Mouse (Mus musculus): ENCODE measurements around the gene Rapgef4.

Rapgef4 gene

DNA sequence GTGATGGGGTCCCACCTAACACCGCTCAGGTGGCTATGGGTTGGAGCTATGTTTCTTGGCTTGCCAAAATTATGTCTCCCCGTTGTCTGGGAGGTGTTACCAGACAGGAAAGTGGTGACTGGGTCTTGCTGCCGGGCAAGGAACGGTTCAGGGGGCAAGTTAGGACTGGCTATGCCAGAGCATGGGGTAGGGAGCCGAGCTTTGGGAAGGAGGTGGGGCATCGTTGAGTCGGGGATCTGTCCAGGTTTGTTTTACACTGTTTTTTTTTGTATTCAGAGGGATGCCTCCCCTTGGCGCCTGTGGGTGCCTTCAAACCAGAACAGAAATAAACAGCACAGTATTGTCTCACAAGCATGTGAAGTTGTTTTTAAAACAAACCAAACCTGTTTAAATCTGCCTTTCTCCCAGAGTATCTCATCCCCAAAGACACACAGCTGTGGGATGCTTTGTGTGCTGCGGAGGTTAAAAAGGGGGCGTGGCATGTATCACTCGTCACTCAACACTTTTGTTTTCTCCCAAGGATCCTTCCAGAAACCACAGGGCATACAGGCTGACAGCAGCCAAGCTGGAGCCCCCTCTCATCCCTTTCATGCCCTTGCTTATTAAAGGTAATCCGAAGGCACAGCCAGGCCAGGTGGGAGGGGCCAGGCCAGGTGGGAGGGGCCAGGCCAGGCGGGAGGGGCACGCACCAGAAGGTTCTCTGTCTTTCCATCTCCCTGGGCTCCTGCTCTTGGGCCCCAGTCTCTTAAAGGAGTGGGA lies 260.9 kb downstream of the Rapgef4 start:
- no peak for DNase-seq

DNA sequence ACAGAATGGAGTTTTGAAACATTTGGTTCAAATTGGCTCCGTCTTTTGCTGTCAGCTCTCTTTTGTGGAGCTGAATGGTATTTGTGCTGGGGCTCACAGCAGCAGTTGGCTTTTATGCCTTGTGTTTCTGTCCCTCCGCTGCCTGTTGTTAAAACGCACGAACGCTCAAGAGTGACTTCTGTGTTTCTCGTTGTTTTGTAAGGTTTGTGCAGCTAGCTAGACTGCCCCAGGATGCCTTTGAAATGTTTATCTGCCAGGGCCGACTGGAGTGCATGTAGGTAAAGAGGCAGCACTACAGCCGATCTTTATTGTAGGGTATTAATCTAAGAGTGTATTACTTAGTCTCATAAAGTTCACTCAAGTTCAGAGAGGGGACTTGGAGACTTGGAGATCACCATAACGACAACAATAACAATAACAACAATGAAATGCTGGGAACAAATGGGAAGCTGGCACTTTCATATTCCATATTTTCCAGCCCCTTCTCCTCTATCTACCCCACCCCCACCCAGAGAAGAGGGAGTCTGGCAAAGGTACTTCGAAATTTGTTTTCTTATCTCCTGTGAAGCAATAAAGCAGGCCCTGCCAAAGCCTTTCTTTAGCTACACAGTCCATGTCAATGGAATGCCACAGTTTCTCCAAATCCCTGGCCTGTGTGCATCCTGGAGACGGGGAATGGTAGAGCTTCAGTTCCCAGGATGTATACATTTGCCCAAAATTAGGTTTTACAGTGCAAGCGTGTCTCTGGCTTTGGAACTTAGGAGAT lies 262.1 kb downstream of the Rapgef4 start:
- no peak for DNase-seq

DNA sequence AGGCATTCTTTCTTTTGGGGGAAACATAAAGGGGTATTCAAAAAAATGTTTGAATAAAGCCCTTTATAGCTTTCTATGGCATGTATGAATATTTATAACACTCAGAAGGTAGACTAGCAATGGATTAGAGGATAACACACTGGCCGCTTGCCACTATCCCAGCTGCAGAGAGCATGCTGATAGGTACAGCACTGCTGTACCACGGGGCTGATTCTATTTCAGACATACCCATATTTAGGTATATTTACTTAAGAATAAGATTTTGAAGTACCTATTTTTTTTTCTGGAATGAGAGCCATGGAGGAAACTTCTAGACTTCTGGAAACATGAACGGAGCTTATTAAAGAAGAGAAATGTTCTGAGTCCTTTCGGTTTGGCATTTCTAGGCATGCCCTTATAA lies 264.6 kb downstream of the Rapgef4 start:
- DNase-seq: no peak

DNA sequence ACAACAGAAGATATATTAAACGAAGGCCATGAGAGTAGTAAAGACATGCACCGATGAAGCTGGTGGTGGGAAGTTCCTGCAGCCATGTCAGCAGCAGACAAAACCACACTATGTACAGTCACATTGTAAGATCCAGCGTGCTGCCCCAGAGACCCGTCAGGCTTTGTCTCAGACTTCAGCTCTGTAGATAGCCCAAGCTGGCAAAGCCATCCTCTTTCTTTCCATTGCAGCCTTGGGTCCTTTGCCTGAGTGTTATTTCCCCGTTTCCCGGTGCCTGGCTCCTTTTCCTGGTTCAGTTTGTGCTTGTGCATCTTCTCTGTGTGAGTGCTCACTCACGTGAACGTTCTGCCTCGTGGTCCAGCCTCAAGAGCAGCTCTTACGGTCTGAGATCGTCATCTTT lies 265.3 kb downstream of the Rapgef4 start:
- no peak for DNase-seq

DNA sequence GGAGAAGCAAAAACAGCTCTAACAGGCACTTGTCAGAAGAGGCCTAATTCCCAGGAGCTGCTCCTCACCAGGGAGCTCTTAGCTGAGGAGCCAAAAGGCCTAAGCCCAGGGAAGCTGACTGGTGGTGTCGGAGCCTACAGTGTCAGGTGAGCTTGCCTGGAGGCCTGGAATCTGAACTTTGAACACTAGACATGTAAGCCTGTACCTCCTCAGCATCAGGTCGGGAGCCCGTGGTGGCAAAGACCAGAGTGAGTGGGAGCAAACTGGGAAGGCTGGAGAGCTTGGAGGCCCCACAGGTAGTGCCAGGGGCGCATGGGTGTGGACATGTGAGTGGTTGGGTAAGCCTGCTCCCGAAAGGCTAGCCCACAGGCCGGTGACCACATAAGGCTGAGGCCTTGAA lies 266.8 kb downstream of the Rapgef4 start:
- no peak for DNase-seq

DNA sequence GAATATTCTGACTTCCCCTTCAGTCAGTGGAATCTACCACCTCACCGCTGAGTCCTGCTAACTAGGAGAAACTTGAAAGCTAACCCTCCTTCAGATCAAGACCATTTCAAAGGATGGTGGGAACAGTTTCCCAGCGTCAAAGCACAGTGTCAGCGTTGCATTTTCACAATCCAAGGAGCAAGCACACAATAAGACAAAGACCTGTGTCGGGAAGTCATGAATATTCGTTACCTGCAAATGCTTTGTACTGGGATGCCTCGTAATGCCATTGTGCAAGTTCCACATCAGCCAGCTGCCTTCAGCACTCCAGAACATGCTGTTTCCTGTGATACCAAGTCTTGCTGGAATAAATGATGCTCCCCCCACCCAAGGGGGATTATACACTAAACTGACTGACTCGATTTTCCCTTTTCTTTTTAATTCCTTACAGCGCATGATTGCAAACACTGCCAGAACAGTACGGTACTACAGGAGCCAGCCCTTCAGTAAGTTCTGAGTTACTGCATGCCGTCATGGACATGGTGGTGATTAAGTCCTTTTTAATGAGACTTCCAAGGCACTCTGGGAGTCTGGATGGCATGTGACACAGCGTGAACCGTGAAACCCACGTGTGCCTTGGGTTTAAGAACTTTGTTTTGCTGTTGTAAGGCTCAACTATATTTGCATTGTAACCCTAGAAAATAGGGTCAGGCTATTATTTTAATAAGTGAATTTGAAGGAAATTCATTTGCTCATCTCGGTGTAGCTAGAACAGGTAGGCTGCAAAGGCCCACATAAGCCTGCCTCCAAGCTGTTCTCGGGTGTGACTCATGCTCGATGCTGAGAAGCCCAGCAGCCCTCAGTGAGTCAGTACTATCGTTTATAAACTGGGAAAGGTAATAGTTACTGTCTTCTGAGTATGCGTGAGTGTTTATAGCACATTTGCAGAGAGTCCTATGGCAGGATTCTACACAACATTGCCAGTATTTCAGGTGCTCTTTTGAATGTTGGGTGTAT lies 271.8 kb downstream of the Rapgef4 start:
- DNase-seq: no peak

DNA sequence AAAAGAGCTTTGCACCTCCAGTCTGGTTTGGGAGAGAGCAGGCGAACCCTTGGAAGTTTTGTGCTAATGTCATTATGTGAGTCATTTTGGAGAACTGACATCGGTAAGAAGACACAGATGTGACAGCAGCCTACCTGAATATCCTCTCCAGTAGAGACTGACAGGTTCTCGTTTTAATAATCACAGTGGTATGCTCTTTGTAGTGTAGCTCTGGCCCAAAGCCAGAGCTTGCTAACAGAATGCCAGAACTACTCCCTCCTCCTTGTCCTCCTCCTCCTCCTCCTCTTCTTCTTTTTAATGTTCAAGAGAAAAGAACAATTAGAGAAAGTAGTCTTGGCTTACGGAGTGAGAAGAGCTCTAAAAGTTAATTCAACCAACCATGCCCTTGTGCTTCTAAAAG lies 272.8 kb downstream of the Rapgef4 start:
- no peak for DNase-seq

DNA sequence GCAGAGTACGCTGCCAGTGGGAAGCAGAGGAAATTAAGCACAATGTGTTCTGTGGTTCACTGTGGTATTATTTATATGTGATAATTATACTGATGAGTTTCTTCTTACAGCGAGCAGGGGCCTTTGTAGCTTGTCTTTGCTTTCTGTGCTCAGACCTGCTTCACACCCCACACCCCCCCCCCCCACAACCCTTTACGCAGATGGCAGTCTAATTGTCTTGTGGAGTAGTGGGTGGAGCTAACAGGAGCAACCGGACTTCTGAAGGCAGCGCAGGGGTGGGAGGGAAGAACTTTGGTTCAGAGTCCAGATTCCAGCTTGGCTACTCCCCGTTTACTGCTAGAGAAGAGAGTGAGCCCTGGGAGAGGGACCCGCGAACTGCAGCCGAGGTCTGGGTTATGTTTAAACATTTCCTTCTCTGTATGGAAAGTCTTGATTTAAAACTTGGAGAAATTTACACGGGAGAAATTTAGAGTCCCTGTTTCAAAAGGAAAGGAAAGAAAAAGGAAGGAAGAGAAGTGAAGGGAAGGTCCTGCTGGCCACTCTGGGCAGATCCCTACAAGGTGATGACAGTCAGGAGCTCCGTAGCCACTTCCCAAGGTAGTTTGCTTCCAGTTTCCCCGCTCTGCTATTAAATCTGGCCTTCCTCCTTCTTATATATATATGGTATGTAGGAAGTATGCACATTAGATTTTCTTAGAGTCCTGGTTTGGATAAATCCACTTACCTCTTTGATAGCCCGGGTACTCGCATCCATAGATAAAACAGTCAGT lies 274.0 kb downstream of the Rapgef4 start:
- no peak for DNase-seq

DNA sequence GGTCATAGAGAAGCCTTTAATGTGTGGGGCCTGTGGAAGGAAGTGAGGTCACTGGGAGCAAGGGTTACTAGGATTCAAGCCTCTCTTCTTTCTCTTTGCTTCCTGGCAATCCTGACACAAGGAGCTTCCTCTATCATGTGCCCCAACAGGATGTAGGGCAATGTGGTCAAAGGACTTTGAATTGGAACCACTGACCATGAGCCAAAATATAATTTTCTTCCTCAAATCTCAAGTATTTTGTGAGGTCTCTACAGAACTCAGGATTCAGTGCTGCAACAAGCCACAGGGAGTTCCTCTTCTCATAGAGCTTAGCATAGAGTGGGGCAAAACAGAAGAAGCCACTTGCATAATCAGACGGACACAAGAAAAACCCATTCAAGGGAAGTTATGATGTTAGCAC lies 279.7 kb downstream of the Rapgef4 start:
- no peak for DNase-seq

DNA sequence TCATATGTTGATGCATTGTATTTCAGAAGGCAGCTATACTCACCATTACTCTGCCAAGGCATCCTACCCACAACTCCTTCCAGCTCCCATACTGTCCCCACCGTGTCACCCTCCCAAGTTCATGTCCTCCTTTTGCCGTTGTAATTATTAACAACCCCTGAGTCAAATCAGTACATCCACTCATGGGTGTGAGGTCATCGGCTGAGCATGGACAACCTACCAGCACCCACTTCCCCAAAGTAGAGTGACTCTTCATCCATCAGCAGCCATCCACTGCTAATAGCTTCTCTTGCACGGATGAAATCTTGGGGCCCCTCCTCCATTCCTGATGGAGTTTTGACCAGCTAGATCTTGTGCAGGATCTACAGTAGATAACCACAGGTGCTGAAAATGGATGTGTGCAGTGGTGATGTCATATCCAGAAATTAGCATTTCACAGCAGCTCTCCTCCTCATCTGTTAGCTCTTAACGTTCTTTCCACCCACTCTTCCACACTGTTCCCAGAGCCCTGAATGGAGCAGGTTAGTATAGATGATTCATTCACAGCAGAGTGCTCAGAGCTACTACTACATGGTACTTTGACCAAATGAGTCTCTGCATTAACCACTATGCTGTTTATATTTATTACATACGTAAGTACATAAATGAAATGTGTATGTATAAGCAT lies 281.9 kb downstream of the Rapgef4 start:
- DNase-seq: no peak

DNA sequence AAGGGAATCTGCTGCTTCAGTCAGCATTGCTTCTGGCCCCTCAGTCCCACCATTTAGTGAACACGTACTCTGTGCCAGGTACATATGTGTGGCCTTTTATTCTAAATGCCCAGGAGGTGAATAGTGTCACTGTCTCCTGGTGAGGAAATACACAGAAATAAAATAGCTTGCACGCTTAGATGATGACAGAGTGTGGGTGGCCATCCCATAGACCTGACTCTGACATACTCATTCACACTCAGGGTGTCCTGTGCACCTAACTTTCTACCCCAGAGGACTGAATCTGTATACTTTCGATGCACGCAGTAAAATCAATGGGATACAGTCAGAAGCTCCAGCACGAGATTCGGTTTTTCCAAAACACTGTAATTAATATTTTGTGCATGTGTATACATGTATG lies 286.4 kb downstream of the Rapgef4 start:
- DNase-seq: no peak

DNA sequence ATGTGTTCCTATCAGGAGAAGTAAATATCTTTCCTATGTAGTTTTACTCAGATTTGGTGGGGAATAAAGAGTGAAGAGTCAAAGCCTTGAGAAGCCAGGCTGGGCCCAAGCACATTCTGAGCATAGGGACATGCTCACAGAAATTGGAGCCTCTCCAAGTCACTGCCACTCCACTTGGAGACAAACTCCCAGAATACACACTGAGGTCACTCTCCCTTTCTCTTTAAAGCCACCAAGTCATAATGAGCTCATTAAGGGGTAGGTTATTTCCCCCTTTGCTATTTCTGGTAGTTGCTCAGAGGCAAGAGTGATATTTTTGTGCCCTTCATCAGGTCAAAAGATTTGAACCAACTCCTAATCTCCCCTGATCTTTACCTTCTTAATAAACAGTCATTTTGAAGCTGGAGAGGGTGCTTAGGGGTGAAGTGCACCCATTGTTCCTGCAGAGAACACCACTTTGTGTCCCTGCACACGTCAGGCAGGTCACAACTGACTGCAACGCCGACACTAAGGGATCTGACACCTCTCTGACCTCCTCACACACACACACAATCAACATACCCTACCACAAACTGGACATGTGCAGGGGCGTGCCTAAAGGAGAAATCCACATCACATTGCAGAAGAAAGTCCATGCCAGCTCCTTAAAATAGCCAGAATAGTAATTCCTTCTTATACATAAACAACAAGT lies 288.8 kb downstream of the Rapgef4 start:
- no peak for DNase-seq

DNA sequence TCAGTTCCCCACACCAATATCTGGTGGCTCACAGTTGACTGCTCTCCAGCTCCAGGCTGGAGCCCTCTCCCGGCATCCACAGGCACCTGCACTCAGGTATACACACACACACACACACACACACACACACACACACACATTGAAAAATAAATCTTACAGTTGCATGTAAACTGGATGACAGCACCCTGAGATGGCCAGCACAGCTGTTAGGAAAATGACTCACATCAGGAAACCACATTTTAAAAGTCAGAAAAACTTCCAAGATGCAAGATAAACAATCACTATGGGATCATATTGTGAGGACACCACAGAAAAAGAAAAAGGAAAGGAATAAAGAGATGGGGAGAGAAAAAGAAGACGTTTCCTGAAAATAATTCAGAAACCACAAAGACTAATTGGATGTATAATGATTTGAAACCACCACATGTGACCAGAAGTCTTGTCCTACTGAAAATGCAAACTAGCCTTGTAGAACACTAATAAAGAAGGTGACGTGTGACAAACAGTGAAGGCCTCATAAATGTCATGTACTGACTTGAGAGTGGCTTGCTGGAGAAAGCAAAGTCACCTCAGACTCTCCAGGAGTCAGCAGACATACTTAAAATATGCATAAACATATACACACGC lies 297.3 kb downstream of the Rapgef4 start:
- no peak for DNase-seq

DNA sequence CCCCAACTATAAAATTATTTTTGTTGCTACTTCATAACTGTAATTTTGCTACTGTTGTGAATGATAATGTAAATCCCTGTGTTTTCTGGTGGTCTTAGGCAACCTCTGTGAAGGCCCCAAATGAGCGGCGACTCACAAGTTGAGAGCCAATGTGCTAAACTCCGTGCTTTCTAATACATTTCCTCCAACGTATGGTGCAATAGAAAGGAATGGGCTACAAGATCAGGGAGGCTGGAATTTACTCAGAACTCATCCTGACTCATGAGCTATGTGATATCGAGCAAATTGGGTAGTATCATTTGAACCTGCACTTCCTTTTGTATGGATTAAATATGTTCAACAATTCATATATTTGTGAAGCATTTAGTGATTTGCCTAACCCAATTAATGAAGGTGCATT lies 299.5 kb downstream of the Rapgef4 start:
- DNase-seq: no peak

DNA sequence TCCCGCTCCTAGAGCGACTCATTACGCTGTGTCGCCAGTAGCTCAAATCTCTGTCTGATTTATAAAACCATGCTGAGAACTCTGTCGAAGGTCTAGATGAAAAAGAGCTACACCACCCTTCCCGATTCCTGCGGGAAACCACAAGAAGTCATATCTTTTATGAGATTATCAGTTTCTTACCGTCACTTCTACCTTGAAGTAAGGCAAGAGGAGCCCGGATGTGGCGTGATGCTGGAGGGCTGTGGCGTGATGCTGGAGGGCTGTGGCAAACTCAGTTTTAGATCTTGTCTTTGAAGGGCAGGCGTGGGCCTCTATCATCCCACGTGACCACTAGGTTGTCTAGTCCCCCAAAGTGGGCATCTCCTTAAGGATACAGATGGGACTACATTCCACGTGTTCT lies 300.9 kb downstream of the Rapgef4 start:
- no peak for DNase-seq

DNA sequence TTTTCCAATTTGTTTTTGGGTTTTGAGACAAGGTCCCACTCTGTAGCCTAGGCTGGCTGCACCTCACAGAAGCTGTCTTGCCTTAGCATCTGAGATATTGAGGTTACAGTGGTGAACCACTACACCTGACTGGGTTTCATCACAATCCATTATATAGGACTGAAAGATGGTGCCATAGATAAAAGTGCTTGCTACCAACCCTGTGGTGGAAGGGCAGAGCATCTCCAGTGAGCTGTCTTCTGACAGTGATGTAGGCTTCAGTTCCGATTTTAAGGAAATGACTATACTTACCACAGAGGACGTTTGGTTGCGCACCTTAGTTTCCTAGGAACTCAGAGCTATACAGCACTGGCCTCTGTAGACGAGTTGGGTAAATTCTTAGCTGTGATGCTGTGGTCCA lies 301.7 kb downstream of the Rapgef4 start:
- no peak for DNase-seq

DNA sequence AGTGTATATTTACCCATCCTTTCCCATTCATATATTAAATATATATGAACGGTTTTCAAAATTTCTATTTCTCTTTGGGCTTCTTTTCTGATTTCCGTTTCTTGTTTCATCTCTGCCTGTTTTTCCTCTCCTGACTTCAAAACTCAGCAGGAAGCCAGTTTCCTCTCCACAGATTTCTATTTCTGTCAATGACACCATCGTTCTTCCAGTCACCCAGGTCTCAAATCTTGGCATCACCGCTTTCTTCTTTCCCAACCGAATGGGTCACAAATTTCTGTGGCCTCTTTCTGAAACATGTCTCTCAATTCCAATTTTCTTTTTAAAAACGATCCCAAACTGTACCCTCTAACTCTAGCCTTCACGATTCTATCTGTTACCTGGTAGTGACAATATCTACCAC lies 303.6 kb downstream of the Rapgef4 start:
- no peak for DNase-seq

DNA sequence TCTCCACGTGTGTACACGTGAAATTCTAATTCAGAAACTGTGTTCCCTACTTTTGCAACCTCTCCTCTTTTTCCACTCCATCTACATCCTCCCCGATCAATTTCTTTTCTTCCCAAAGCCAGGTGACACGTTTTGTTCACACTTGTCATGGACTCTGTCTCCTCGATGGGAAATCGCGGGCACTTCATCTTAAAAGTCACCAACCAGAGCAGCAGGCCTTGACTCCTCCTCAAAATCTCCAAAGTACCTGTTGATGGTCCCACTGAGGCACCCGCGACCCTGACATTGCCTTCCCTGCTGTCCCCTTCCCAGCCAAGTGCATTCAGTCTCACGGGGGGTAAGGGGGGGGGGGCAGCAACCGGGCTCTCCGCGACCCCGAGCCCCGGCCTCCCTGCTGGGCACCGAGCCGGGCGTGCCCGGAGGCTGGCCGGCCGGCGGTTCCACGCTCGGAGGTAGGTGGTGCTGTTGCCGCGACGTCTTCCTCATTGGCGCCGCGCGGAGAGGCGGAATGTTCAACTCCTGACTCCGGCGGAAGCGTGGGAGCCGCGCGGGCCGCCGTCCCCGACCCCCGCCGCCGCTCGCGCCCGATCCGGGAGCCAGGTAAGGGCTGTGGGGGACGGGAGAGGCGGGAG lies 304.3 kb downstream of the Rapgef4 start, which contains the start of gene Map3k20:
Map3k20 (plus strand) TSS at position 382 of the 632 bp plus-strand sequence.
- peak; percentile 80 for DNase-seq

DNA sequence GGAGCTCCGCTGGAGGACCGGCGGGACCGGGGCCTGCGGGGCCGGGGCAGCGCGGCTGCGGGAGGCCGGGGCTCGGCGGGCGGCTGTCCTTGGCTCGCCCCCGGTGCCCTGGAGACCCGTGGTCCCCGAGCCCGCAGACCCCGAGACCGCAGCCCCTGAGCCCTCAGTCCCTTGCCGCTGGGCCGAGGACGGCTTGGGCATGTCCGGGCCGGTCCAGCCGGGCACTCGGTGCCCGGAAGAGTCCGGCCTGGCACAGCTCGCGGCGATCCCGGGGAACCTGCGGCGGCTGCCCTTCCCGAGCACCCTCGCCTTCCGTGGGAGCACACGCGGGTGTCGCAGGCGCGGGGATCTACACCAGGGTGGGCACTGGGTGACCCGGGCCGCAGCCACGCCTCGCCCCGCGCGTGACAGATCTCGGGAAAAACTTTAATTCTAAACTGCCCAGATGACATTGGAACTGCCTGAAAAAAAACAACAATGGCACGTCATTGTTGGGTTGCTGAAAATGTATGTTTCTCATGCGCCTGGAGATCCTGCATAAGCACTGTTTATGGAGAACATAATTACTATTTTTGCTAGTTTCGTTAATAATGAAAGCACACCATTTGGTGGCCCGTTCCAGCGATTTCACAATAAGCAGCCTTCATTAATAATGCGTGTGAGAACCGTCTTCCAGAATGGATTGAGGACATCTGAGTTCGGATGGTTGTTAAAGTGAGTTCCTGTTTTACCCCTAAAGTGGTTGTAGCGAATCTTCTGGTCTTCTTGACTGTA lies 305.0 kb downstream of the Rapgef4 start:
- DNase-seq: peak; percentile 44

All from lung, postnatal 14 days (tissue).